Mouse (Mus musculus) hindbrain, embryonic 15.5 days (tissue): ENCODE measurements around the gene Olfr243. TPM values are rescaled to one million over a fixed set of nuclear protein-coding genes. Genes with fewer than 3 reads are reported as not detected.

ENCODE experiments used
- polyA plus RNA-seq: library from polyadenylated mRNA; unstranded; fragments of >200 nt; fragmentation: Nextera tagmentation; extraction: Ambion mirVana; gene quantifications from 2 replicates; pipeline ENCODE4 v1.2.1, GENCODE M21; 2015

Olfr243 gene
- polyA plus RNA-seq, 1 experiment from 2014 or later, result not detected

Other genes with a start within 250 kb of the Olfr243 start
- not detected in 2 replicates for gene Olfr608, start 244.8 kb upstream of the Olfr243 start, polyA plus RNA-seq
- not detected in 2 replicates for gene Olfr609, start 216.6 kb upstream of the Olfr243 start, polyA plus RNA-seq
- not detected in 2 replicates for gene Olfr610, start 202.5 kb upstream of the Olfr243 start, polyA plus RNA-seq
- not detected in 2 replicates for gene Olfr611, start 193.8 kb upstream of the Olfr243 start, polyA plus RNA-seq
- gene Olfr612, start 172.0 kb upstream of the Olfr243 start, polyA plus RNA-seq, result not detected in 2 replicates
- not detected in 2 replicates for gene Olfr613, start 166.6 kb upstream of the Olfr243 start, polyA plus RNA-seq
- not detected in 2 replicates for gene Olfr615, start 158.6 kb upstream of the Olfr243 start, polyA plus RNA-seq
- not detected in 2 replicates for gene Olfr616, start 145.5 kb upstream of the Olfr243 start, polyA plus RNA-seq
- gene Olfr617, start 141.6 kb upstream of the Olfr243 start, polyA plus RNA-seq, result not detected in 2 replicates
- gene Olfr618, start 124.6 kb upstream of the Olfr243 start, polyA plus RNA-seq, result not detected in 2 replicates
- not detected in 2 replicates for gene Olfr619, start 114.1 kb upstream of the Olfr243 start, polyA plus RNA-seq
- not detected in 2 replicates for gene Olfr620, start 102.1 kb upstream of the Olfr243 start, polyA plus RNA-seq
- gene Olfr622, start 72.0 kb upstream of the Olfr243 start, polyA plus RNA-seq, result not detected in 2 replicates
- not detected in 2 replicates for gene Olfr623, start 51.0 kb upstream of the Olfr243 start, polyA plus RNA-seq
- 0.03 TPM in 1 of 2 replicates, not detected in the other for gene Olfr624, start 43.5 kb upstream of the Olfr243 start, polyA plus RNA-seq
- not detected in 2 replicates for gene Olfr625-ps1, start 32.0 kb upstream of the Olfr243 start, polyA plus RNA-seq
- not detected in 2 replicates for gene Olfr628, start 15.7 kb downstream of the Olfr243 start, polyA plus RNA-seq
- not detected in 2 replicates for gene Olfr629, start 30.3 kb downstream of the Olfr243 start, polyA plus RNA-seq
- not detected in 2 replicates for gene Olfr630, start 42.7 kb downstream of the Olfr243 start, polyA plus RNA-seq
- not detected in 2 replicates for gene Olfr69, start 56.9 kb downstream of the Olfr243 start, polyA plus RNA-seq
- not detected in 2 replicates for gene Olfr68, start 65.0 kb downstream of the Olfr243 start, polyA plus RNA-seq
- not detected in 2 replicates for gene Olfr67, start 77.2 kb downstream of the Olfr243 start, polyA plus RNA-seq
- gene Hbb-bt, start 99.3 kb downstream of the Olfr243 start, polyA plus RNA-seq, result 1,494 and 1,956 TPM in 2 replicates
- gene Hbb-bs, start 113.4 kb downstream of the Olfr243 start, polyA plus RNA-seq, result 4,421 and 5,872 TPM in 2 replicates
- gene Hbb-bh2, start 125.8 kb downstream of the Olfr243 start, polyA plus RNA-seq, result not detected in 2 replicates
- 1.3 and 2.5 TPM in 2 replicates for gene Hbb-bh1, start 128.5 kb downstream of the Olfr243 start, polyA plus RNA-seq
- 123 and 187 TPM in 2 replicates for gene Hbb-y, start 138.5 kb downstream of the Olfr243 start, polyA plus RNA-seq
- not detected in 2 replicates for gene Olfr66, start 171.6 kb downstream of the Olfr243 start, polyA plus RNA-seq
- gene Olfr64, start 179.8 kb downstream of the Olfr243 start, polyA plus RNA-seq, result not detected in 2 replicates
- gene Olfr65, start 188.8 kb downstream of the Olfr243 start, polyA plus RNA-seq, result not detected in 2 replicates
- not detected in 2 replicates for gene Olfr631, start 214.2 kb downstream of the Olfr243 start, polyA plus RNA-seq
- gene Olfr632, start 219.7 kb downstream of the Olfr243 start, polyA plus RNA-seq, result not detected in 2 replicates
- gene Olfr633, start 229.8 kb downstream of the Olfr243 start, polyA plus RNA-seq, result not detected in 2 replicates